Mouse (Mus musculus) megakaryocyte-erythroid progenitor cell, adult 5-6 weeks (primary cell): ENCODE measurements around the gene 3110021N24Rik. TPM values are rescaled to one million over a fixed set of nuclear protein-coding genes. Genes with fewer than 3 reads are reported as not detected.

Source experiments
- ATAC-seq: replicated peaks from 2 replicates; pipeline ENCODE4 v1.8.0; 2016; ENCODE audit warnings: mild to moderate bottlenecking, inconsistent platforms; ENCODE audit not compliant: severe bottlenecking, poor library complexity, low FRiP score, low TSS enrichment
- total RNA-seq, 2 experiments: library from RNA; stranded (forward) in 1 of 2; stranded (reverse) in 1 of 2; fragments of 200-1000, 215-1000 nt in 1 of 2; fragments of >200 nt in 1 of 2; fragmentation: Nextera tagmentation in 1 of 2; gene quantifications; 2 replicates each; pipeline ENCODE4 v1.2.3; 2014 to 2017

Gene 3110021N24Rik
- total RNA-seq, 2 experiments from 2014 or later, result not detected

GRCm38 (mm10) chr4:108789258-108789936 is 69.9 kb downstream of the 3110021N24Rik start:
- ATAC-seq, result no peak

GRCm38 (mm10) chr4:108790507-108790906 is 71.1 kb downstream of the 3110021N24Rik start:
- ATAC-seq, result no peak

- no peak for ATAC-seq
These were observed 74.5 kb downstream of the 3110021N24Rik start for GRCm38 (mm10) chr4:108793941-108794340.

- no peak for ATAC-seq
These were observed 77.3 kb downstream of the 3110021N24Rik start for GRCm38 (mm10) chr4:108796701-108797100.

GRCm38 (mm10) chr4:108798083-108798830 is 78.8 kb downstream of the 3110021N24Rik start:
- peak; percentile 87 for ATAC-seq

GRCm38 (mm10) chr4:108803535-108803934 is 84.1 kb downstream of the 3110021N24Rik start:
- no peak for ATAC-seq

- ATAC-seq, result no peak
These were observed 91.7 kb downstream of the 3110021N24Rik start for GRCm38 (mm10) chr4:108811142-108811541.

GRCm38 (mm10) chr4:108811550-108811949 is 92.1 kb downstream of the 3110021N24Rik start:
- ATAC-seq, result no peak

GRCm38 (mm10) chr4:108825677-108826076 is 106.2 kb downstream of the 3110021N24Rik start:
- ATAC-seq, result no peak

- ATAC-seq, result no peak
These were observed 106.6 kb downstream of the 3110021N24Rik start for GRCm38 (mm10) chr4:108826096-108826495.

- ATAC-seq, result no peak
These were observed 107.2 kb downstream of the 3110021N24Rik start for GRCm38 (mm10) chr4:108826643-108827042.

GRCm38 (mm10) chr4:108830698-108831097 is 111.2 kb downstream of the 3110021N24Rik start:
- ATAC-seq, result no peak

Other genes starting within 250 kb of the 3110021N24Rik start
- 60.1 and 69.0 TPM in 2 replicates for gene Prpf38a, start 140.3 kb upstream of the 3110021N24Rik start, total RNA-seq (2014; fragmentation: Nextera tagmentation)
- 117 and 133 TPM in 2 replicates for gene Prpf38a, start 140.3 kb upstream of the 3110021N24Rik start, total RNA-seq (2017)
- gene Orc1, start 140.2 kb upstream of the 3110021N24Rik start, total RNA-seq (2014; fragmentation: Nextera tagmentation), result 23.3 and 33.6 TPM in 2 replicates
- 21.0 and 34.2 TPM in 2 replicates for gene Orc1, start 140.2 kb upstream of the 3110021N24Rik start, total RNA-seq (2017)
- 42.2 and 49.4 TPM in 2 replicates for gene Cc2d1b, start 99.7 kb upstream of the 3110021N24Rik start, total RNA-seq (2014; fragmentation: Nextera tagmentation)
- gene Cc2d1b, start 99.7 kb upstream of the 3110021N24Rik start, total RNA-seq (2017), result 20.9 and 28.2 TPM in 2 replicates
- gene Zfyve9, start 61.1 kb downstream of the 3110021N24Rik start, total RNA-seq (2014; fragmentation: Nextera tagmentation), result not detected in 2 replicates
- gene Zfyve9, start 61.1 kb downstream of the 3110021N24Rik start, total RNA-seq (2017), result not detected in 2 replicates
- gene Btf3l4, start 114.0 kb downstream of the 3110021N24Rik start, total RNA-seq (2014; fragmentation: Nextera tagmentation), result 55.3 and 67.7 TPM in 2 replicates
- 61.7 and 80.3 TPM in 2 replicates for gene Btf3l4, start 114.0 kb downstream of the 3110021N24Rik start, total RNA-seq (2017)
- 19.7 and 20.8 TPM in 2 replicates for gene Txndc12, start 115.0 kb downstream of the 3110021N24Rik start, total RNA-seq (2014; fragmentation: Nextera tagmentation)
- 18.3 and 56.6 TPM in 2 replicates for gene Txndc12, start 115.0 kb downstream of the 3110021N24Rik start, total RNA-seq (2017)
- 64.5 and 71.6 TPM in 2 replicates for gene Kti12, start 128.1 kb downstream of the 3110021N24Rik start, total RNA-seq (2014; fragmentation: Nextera tagmentation)
- gene Kti12, start 128.1 kb downstream of the 3110021N24Rik start, total RNA-seq (2017), result 30.7 and 50.8 TPM in 2 replicates
- not detected in 2 replicates for gene A730015C16Rik, start 129.0 kb downstream of the 3110021N24Rik start, total RNA-seq (2014; fragmentation: Nextera tagmentation)
- gene A730015C16Rik, start 129.0 kb downstream of the 3110021N24Rik start, total RNA-seq (2017), result 0.42 TPM in 1 of 2 replicates, not detected in the other
- gene Rab3b, start 159.4 kb downstream of the 3110021N24Rik start, total RNA-seq (2014; fragmentation: Nextera tagmentation), result not detected in 2 replicates
- gene Rab3b, start 159.4 kb downstream of the 3110021N24Rik start, total RNA-seq (2017), result not detected in 2 replicates